Mouse (Mus musculus) cerebellum, postnatal 36 days (tissue): ENCODE data around the gene Actn1.

Source experiments
- DNase-seq, 2 experiments: peaks; one replicate each; pipeline ENCODE4 v3.0.0; 2021 to 2022; ENCODE audit warnings: mixed read lengths in 2 of 2

Gene Actn1

GRCm38 (mm10) chr12:80178035-80178434 lies 82.1 kb downstream of the Actn1 start:
- DNase-seq: no peak

- DNase-seq: peak in 1 of 2 experiments; percentile 23
These were observed 91.4 kb downstream of the Actn1 start for GRCm38 (mm10) chr12:80168736-80169135.

- DNase-seq: peak; percentile 91 to 95
These were observed 91.9 kb downstream of the Actn1 start for GRCm38 (mm10) chr12:80168178-80168686.

GRCm38 (mm10) chr12:80167321-80167720 lies 92.8 kb downstream of the Actn1 start:
- no peak for DNase-seq

GRCm38 (mm10) chr12:80166651-80167050 lies 93.5 kb downstream of the Actn1 start:
- DNase-seq: no peak

- DNase-seq: no peak
These were observed 95.6 kb downstream of the Actn1 start for GRCm38 (mm10) chr12:80164526-80164925.

- no peak for DNase-seq
These were observed 97.7 kb downstream of the Actn1 start for GRCm38 (mm10) chr12:80162448-80162847.

- DNase-seq: no peak
These were observed 102.5 kb downstream of the Actn1 start for GRCm38 (mm10) chr12:80157675-80158074.

- peak; percentile 49 to 53 for DNase-seq
These were observed 106.4 kb downstream of the Actn1 start for GRCm38 (mm10) chr12:80153687-80154326.

- no peak for DNase-seq
These were observed 107.1 kb downstream of the Actn1 start for GRCm38 (mm10) chr12:80153078-80153477.

GRCm38 (mm10) chr12:80151821-80152220 lies 108.3 kb downstream of the Actn1 start:
- no peak for DNase-seq

GRCm38 (mm10) chr12:80150624-80151023 lies 109.5 kb downstream of the Actn1 start:
- DNase-seq: no peak

GRCm38 (mm10) chr12:80147563-80148214 lies 112.5 kb downstream of the Actn1 start:
- no peak for DNase-seq

GRCm38 (mm10) chr12:80146227-80147223 lies 113.6 kb downstream of the Actn1 start:
- peak; percentile 71 to 72 for DNase-seq

GRCm38 (mm10) chr12:80145365-80145764 lies 114.8 kb downstream of the Actn1 start:
- no peak for DNase-seq

GRCm38 (mm10) chr12:80144846-80145245 lies 115.3 kb downstream of the Actn1 start:
- DNase-seq: no peak

- peak; percentile 60 to 61 for DNase-seq
These were observed 118.7 kb downstream of the Actn1 start for GRCm38 (mm10) chr12:80141470-80141869.

GRCm38 (mm10) chr12:80141011-80141410 lies 119.2 kb downstream of the Actn1 start:
- no peak for DNase-seq

GRCm38 (mm10) chr12:80137744-80138143 lies 122.4 kb downstream of the Actn1 start:
- no peak for DNase-seq

- DNase-seq: no peak
These were observed 122.9 kb downstream of the Actn1 start for GRCm38 (mm10) chr12:80137246-80137645.

- DNase-seq: no peak
These were observed 123.8 kb downstream of the Actn1 start for GRCm38 (mm10) chr12:80136264-80136930.

GRCm38 (mm10) chr12:80135173-80135572 lies 125.0 kb downstream of the Actn1 start:
- no peak for DNase-seq
